Mouse (Mus musculus): ENCODE data around the gene Aktip. TPM values are rescaled to one million over a fixed set of nuclear protein-coding genes. Genes with fewer than 3 reads are reported as not detected.

Aktip gene
- total RNA-seq, 2 experiments from 2014 or later = 31.6 to 41.1 TPM

Other genes starting within 250 kb of the Aktip start
- gene Rbl2, start 129.9 kb downstream of the Aktip start, total RNA-seq (2021) = 10 to 100 TPM; 36.9 to 37.6 TPM
- 1 to 10 TPM; 6.0 to 8.6 TPM for gene Rpgrip1l, start 113.3 kb upstream of the Aktip start, total RNA-seq (2021)
- 10 to 100 TPM; 95.4 to 98.1 TPM for gene Fto, start 113.5 kb upstream of the Aktip start, total RNA-seq (2021)